Mouse (Mus musculus): Measurements from ENCODE around the gene Zfp106.

DNA sequence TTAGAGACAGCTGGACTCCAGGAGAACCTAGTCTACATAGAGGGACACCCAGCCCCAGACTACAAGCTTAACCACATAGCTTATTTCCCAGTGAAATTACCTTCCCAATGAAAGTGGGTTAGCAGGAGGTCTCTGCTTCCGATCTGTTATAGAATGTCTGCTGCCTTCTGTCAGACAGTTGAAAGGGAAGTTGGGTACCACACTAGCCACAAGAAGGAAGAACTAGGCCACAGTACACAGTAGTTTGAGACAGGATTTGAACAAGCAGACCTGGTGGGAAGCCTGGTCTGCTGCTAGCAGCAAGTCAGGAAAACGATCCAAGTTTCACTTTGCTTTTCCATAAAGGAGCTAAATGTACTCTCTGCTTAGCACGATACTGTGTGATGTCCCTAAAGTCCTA is 94.4 kb downstream of the Zfp106 start:
- TF ChIP-seq CTCF (IDR thresholded peaks at IDR 0.05; ENCODE audit: borderline replicate concordance, control insufficient read depth, extremely low read depth, insufficient read depth, low read length, poor library complexity) (no peak), POLR2A (IDR thresholded peaks at IDR 0.05; ENCODE audit: control insufficient read depth, extremely low read depth, insufficient read depth, low read length, poor library complexity) (no peak)
